Comparison of ENCODE assay signal across 7 mouse cellular contexts in the genomic region with DNA sequence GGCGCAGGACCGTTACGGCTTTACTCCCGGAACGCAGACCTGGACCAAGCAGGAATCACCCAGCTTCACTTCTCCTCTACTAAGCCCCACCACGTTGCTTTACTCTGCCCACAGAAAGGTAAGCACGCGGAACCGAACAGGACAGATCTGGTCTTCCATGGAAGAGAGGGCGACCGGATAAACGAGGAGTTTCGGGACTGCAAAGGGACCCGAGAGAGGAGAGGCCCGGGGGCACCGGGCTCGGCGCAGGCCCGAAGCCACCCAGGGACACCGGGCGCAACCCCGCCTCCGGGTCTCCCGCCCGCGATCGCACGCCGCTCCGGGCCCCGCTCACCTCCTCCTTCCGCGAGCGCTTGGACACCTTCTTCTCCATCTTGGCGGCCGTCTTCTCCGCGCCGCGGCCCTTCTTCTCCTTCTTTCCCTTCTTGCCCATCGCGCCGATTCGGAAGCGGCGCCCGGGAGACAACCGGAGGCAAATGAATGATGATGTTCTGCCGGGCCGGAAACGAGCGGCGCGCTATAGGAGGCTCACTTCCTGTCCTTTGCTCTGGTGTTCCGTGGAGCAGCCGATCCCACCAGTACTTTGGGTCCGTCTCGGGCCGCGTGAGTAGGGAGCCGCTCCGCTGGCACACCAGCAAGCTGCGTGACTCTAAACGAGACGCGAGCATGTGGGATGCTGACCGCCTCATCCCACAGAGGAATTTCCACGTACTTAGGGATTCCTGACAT. TPM values are rescaled to one million over a fixed set of nuclear protein-coding genes. Genes with fewer than 3 reads are reported as not detected.
DNase-seq lines count a peak whose midpoint lies in the region; ATAC-seq lines count a peak whose summit lies in the region.

A gene (minus strand): TSS at position 522 of the 729 bp plus-strand sequence.

- WGBS in embryonic facial prominence, embryonic 11.5 days, result under 1% methylated on average over 66 of the region's 68 CpGs
- WGBS in limb, embryonic 11.5 days, result under 1% methylated on average over 68 of the region's 68 CpGs
- WGBS in midbrain, embryonic 14.5 days, result under 1% methylated on average over 67 of the region's 68 CpGs

- H3K27ac ChIP-seq in embryonic facial prominence, embryonic 11.5 days (replicated peaks; ENCODE audit: low read depth, low read length), result no peak within 1 kb of the TSS
- no peak within 1 kb of the TSS for H3K27ac ChIP-seq in limb, embryonic 11.5 days (replicated peaks; ENCODE audit: low read depth, low read length)
- H3K27ac ChIP-seq in midbrain, embryonic 14.5 days (replicated peaks; ENCODE audit: low read depth, low read length), result peak within 1 kb of the TSS; percentile 78

- H3K4me1 ChIP-seq in embryonic facial prominence, embryonic 11.5 days (ENCODE audit: control insufficient read depth, insufficient read depth, low read length), result peaks cover 8% of the 10 kb centered on the region
- H3K4me1 ChIP-seq in limb, embryonic 11.5 days (ENCODE audit: control insufficient read depth, insufficient read depth, low read length), result peaks cover 8% of the 10 kb centered on the region
- H3K4me1 ChIP-seq in midbrain, embryonic 14.5 days (ENCODE audit: control insufficient read depth, insufficient read depth, low read length), result peaks cover 11% of the 10 kb centered on the region

- H3K4me3 ChIP-seq in embryonic facial prominence, embryonic 11.5 days (ENCODE audit: low read depth, low read length), result peak within 1 kb of the TSS; percentile 85
- H3K4me3 ChIP-seq in limb, embryonic 11.5 days (ENCODE audit: low read depth, low read length), result peak within 1 kb of the TSS; percentile 94
- peak within 1 kb of the TSS; percentile 89 for H3K4me3 ChIP-seq in midbrain, embryonic 14.5 days (replicated peaks; ENCODE audit: low read depth, low read length)

- H3K36me3 ChIP-seq in embryonic facial prominence, embryonic 11.5 days (replicated peaks; ENCODE audit: control insufficient read depth, insufficient read depth, low read depth, low read length), result no peaks in the 10 kb centered on the region
- no peaks in the 10 kb centered on the region for H3K36me3 ChIP-seq in limb, embryonic 11.5 days (ENCODE audit: control insufficient read depth, insufficient read depth, low read length)
- no peaks in the 10 kb centered on the region for H3K36me3 ChIP-seq in midbrain, embryonic 14.5 days (ENCODE audit: control insufficient read depth, insufficient read depth, low read length)

- DNase-seq in adrenal gland, postnatal 14 days, result peak; percentile 92
- peak; percentile 93 for DNase-seq in embryonic facial prominence, embryonic 11.5 days (ENCODE audit: low spot score)
- DNase-seq in heart, adult 11 months, result peak; percentile 97
- DNase-seq in kidney, adult 18-20 months, result peak; percentile 90
- peak; percentile 94 for DNase-seq in limb, embryonic 11.5 days (ENCODE audit: low spot score)
- peak; percentile 95 for DNase-seq in midbrain, embryonic 14.5 days
- DNase-seq in spleen, adult 18-20 months, result peak; percentile 71 to 85

- H3K9ac ChIP-seq in embryonic facial prominence, embryonic 11.5 days (replicated peaks; ENCODE audit: low read length), result peak within 1 kb of the TSS; percentile 78
- H3K9ac ChIP-seq in limb, embryonic 11.5 days (ENCODE audit: low read length), result peak within 1 kb of the TSS; percentile 84
- H3K9ac ChIP-seq in midbrain, embryonic 14.5 days (replicated peaks; ENCODE audit: low read length), result peak within 1 kb of the TSS; percentile 85

- peak; percentile 93 for ATAC-seq in embryonic facial prominence, embryonic 11.5 days (replicated peaks; ENCODE audit: insufficient number of reproducible peaks, low FRiP score, low TSS enrichment, low read depth)
- ATAC-seq in limb, embryonic 11.5 days (ENCODE audit: insufficient number of reproducible peaks, low FRiP score, low TSS enrichment, low read depth), result peak; percentile 90
- ATAC-seq in midbrain, embryonic 14.5 days (ENCODE audit: low FRiP score, low TSS enrichment), result peak; percentile 93

- no peaks in the 10 kb centered on the region for H3K27me3 ChIP-seq in embryonic facial prominence, embryonic 11.5 days (ENCODE audit: control insufficient read depth, insufficient read depth, low read length)
- no peaks in the 10 kb centered on the region for H3K27me3 ChIP-seq in limb, embryonic 11.5 days (ENCODE audit: control insufficient read depth, insufficient read depth, low read length)
- no peaks in the 10 kb centered on the region for H3K27me3 ChIP-seq in midbrain, embryonic 14.5 days (ENCODE audit: control insufficient read depth, insufficient read depth, low read length)

- no peaks in the 10 kb centered on the region for H3K9me3 ChIP-seq in embryonic facial prominence, embryonic 11.5 days (replicated peaks; ENCODE audit: control insufficient read depth, low read length)
- no peaks in the 10 kb centered on the region for H3K9me3 ChIP-seq in limb, embryonic 11.5 days (ENCODE audit: control insufficient read depth, low read length)
- H3K9me3 ChIP-seq in midbrain, embryonic 14.5 days (ENCODE audit: control insufficient read depth, low read length), result no peaks in the 10 kb centered on the region

- peak within 1 kb of the TSS; percentile 87 for H3K4me2 ChIP-seq in embryonic facial prominence, embryonic 11.5 days (ENCODE audit: low read depth, low read length)
- peak within 1 kb of the TSS; percentile 92 for H3K4me2 ChIP-seq in limb, embryonic 11.5 days (ENCODE audit: low read depth, severe bottlenecking)
- H3K4me2 ChIP-seq in midbrain, embryonic 14.5 days (ENCODE audit: low read length), result peak within 1 kb of the TSS; percentile 92

RNA-seq across cellular contexts. Expression of the gene that starts here (rescaled TPM):
- total RNA-seq in adrenal gland, postnatal 14 days (2021), result 20.4 and 22.3 TPM in 2 replicates
- polyA plus RNA-seq in embryonic facial prominence, embryonic 11.5 days (2014; fragmentation: Nextera tagmentation; extraction: Ambion mirVana), result 43.1 and 45.3 TPM in 2 replicates
- 52.8 and 60.8 TPM in 2 replicates for polyA plus RNA-seq in limb, embryonic 11.5 days (2014; fragmentation: Nextera tagmentation; extraction: Ambion mirVana)
- 38.5 and 41.7 TPM in 2 replicates for polyA plus RNA-seq in midbrain, embryonic 14.5 days (2014; fragmentation: Nextera tagmentation; extraction: Ambion mirVana)
